Mouse (Mus musculus): ENCODE data around the gene Tmem204. TPM values are rescaled to one million over a fixed set of nuclear protein-coding genes. Genes with fewer than 3 reads are reported as not detected.

The Tmem204 gene
- total RNA-seq, 2 experiments from 2014 or later, result not detected

GRCm38 (mm10) chr17:25016292-25017132 is 66.9 kb downstream of the Tmem204 start:
- peak; percentile 69 for ATAC-seq (replicated peaks; ENCODE audit: low FRiP score, poor library complexity, severe bottlenecking)

- peak; percentile 85 for ATAC-seq (replicated peaks; ENCODE audit: low FRiP score, poor library complexity, severe bottlenecking)
Measured at GRCm38 (mm10) chr17:25015655-25016291, 67.6 kb downstream of the Tmem204 start, which contains the start of the genes Cramp1l and Ift140. Gene Cramp1l (minus strand): TSS chr17:25015788. Gene Ift140 (plus strand): TSS chr17:25016085.

GRCm38 (mm10) chr17:25014841-25015570 is 68.4 kb downstream of the Tmem204 start:
- ATAC-seq (replicated peaks; ENCODE audit: low FRiP score, poor library complexity, severe bottlenecking), result 0 out of 2 replicates have a peak, but pooled peaks have one; percentile 8

GRCm38 (mm10) chr17:25013606-25014501 is 69.5 kb downstream of the Tmem204 start:
- peak; percentile 8 for ATAC-seq (replicated peaks; ENCODE audit: low FRiP score, poor library complexity, severe bottlenecking)

Other genes starting within 250 kb of the Tmem204 start
- gene Hagh, start 243.4 kb downstream of the Tmem204 start, total RNA-seq (2015; ENCODE audit: low replicate concordance), result 191 and 222 TPM in 2 replicates
- gene Hagh, start 243.4 kb downstream of the Tmem204 start, total RNA-seq (2017; ENCODE audit: low replicate concordance), result 223 and 230 TPM in 2 replicates
- gene Fahd1, start 233.2 kb downstream of the Tmem204 start, total RNA-seq (2015; ENCODE audit: low replicate concordance), result 58.0 and 66.9 TPM in 2 replicates
- 71.4 and 87.7 TPM in 2 replicates for gene Fahd1, start 233.2 kb downstream of the Tmem204 start, total RNA-seq (2017; ENCODE audit: low replicate concordance)
- not detected in 2 replicates for gene Igfals, start 217.6 kb downstream of the Tmem204 start, total RNA-seq (2015; ENCODE audit: low replicate concordance)
- gene Igfals, start 217.6 kb downstream of the Tmem204 start, total RNA-seq (2017; ENCODE audit: low replicate concordance), result 0.17 TPM in 1 of 2 replicates, not detected in the other
- 25.4 and 31.6 TPM in 2 replicates for gene Nubp2, start 197.2 kb downstream of the Tmem204 start, total RNA-seq (2015; ENCODE audit: low replicate concordance)
- gene Nubp2, start 197.2 kb downstream of the Tmem204 start, total RNA-seq (2017; ENCODE audit: low replicate concordance), result 10.6 and 11.4 TPM in 2 replicates
- 20.4 and 49.3 TPM in 2 replicates for gene Spsb3, start 196.9 kb downstream of the Tmem204 start, total RNA-seq (2015; ENCODE audit: low replicate concordance)
- 28.2 and 35.1 TPM in 2 replicates for gene Spsb3, start 196.9 kb downstream of the Tmem204 start, total RNA-seq (2017; ENCODE audit: low replicate concordance)
- gene Eme2, start 188.5 kb downstream of the Tmem204 start, total RNA-seq (2015; ENCODE audit: low replicate concordance), result 7.1 and 8.6 TPM in 2 replicates
- 10.9 and 12.4 TPM in 2 replicates for gene Eme2, start 188.5 kb downstream of the Tmem204 start, total RNA-seq (2017; ENCODE audit: low replicate concordance)
- gene Mrps34, start 188.5 kb downstream of the Tmem204 start, total RNA-seq (2015; ENCODE audit: low replicate concordance), result 4.8 and 7.1 TPM in 2 replicates
- 2.0 and 5.0 TPM in 2 replicates for gene Mrps34, start 188.5 kb downstream of the Tmem204 start, total RNA-seq (2017; ENCODE audit: low replicate concordance)
- 15.0 and 18.3 TPM in 2 replicates for gene Nme3, start 187.1 kb downstream of the Tmem204 start, total RNA-seq (2015; ENCODE audit: low replicate concordance)
- 29.1 and 32.2 TPM in 2 replicates for gene Nme3, start 187.1 kb downstream of the Tmem204 start, total RNA-seq (2017; ENCODE audit: low replicate concordance)
- 42.7 and 48.3 TPM in 2 replicates for gene Mapk8ip3, start 146.6 kb downstream of the Tmem204 start, total RNA-seq (2015; ENCODE audit: low replicate concordance)
- 109 and 222 TPM in 2 replicates for gene Mapk8ip3, start 146.6 kb downstream of the Tmem204 start, total RNA-seq (2017; ENCODE audit: low replicate concordance)
- gene Jpt2, start 122.9 kb downstream of the Tmem204 start, total RNA-seq (2015; ENCODE audit: low replicate concordance), result 20.8 and 28.6 TPM in 2 replicates
- 22.9 and 40.1 TPM in 2 replicates for gene Jpt2, start 122.9 kb downstream of the Tmem204 start, total RNA-seq (2017; ENCODE audit: low replicate concordance)
- 16.7 and 18.0 TPM in 2 replicates for gene Cramp1l, start 67.8 kb downstream of the Tmem204 start, total RNA-seq (2015; ENCODE audit: low replicate concordance)
- gene Cramp1l, start 67.8 kb downstream of the Tmem204 start, total RNA-seq (2017; ENCODE audit: low replicate concordance), result 16.2 and 19.0 TPM in 2 replicates
- gene Ift140, start 67.5 kb downstream of the Tmem204 start, total RNA-seq (2015; ENCODE audit: low replicate concordance), result 61.9 and 62.3 TPM in 2 replicates
- 158 and 187 TPM in 2 replicates for gene Ift140, start 67.5 kb downstream of the Tmem204 start, total RNA-seq (2017; ENCODE audit: low replicate concordance)
- gene Telo2, start 32.4 kb upstream of the Tmem204 start, total RNA-seq (2015; ENCODE audit: low replicate concordance), result 3.5 and 5.9 TPM in 2 replicates
- gene Telo2, start 32.4 kb upstream of the Tmem204 start, total RNA-seq (2017; ENCODE audit: low replicate concordance), result 6.3 and 11.6 TPM in 2 replicates
- not detected in 2 replicates for gene Ptx4, start 37.2 kb upstream of the Tmem204 start, total RNA-seq (2015; ENCODE audit: low replicate concordance)
- gene Ptx4, start 37.2 kb upstream of the Tmem204 start, total RNA-seq (2017; ENCODE audit: low replicate concordance), result not detected in 2 replicates
- 3.7 and 8.6 TPM in 2 replicates for gene Clcn7, start 49.8 kb upstream of the Tmem204 start, total RNA-seq (2015; ENCODE audit: low replicate concordance)
- 6.0 and 9.1 TPM in 2 replicates for gene Clcn7, start 49.8 kb upstream of the Tmem204 start, total RNA-seq (2017; ENCODE audit: low replicate concordance)
- gene Ccdc154, start 78.9 kb upstream of the Tmem204 start, total RNA-seq (2015; ENCODE audit: low replicate concordance), result not detected in 2 replicates
- 0.28 TPM in 1 of 2 replicates, not detected in the other for gene Ccdc154, start 78.9 kb upstream of the Tmem204 start, total RNA-seq (2017; ENCODE audit: low replicate concordance)
- not detected in 2 replicates for gene Gm38655, start 91.9 kb upstream of the Tmem204 start, total RNA-seq (2015; ENCODE audit: low replicate concordance)
- gene Gm38655, start 91.9 kb upstream of the Tmem204 start, total RNA-seq (2017; ENCODE audit: low replicate concordance), result not detected in 2 replicates
- 6.5 TPM in 2 replicates for gene BC003965, start 101.0 kb upstream of the Tmem204 start, total RNA-seq (2015; ENCODE audit: low replicate concordance)
- 2.2 and 2.9 TPM in 2 replicates for gene BC003965, start 101.0 kb upstream of the Tmem204 start, total RNA-seq (2017; ENCODE audit: low replicate concordance)
- gene Unkl, start 104.8 kb upstream of the Tmem204 start, total RNA-seq (2015; ENCODE audit: low replicate concordance), result 5.6 and 8.1 TPM in 2 replicates
- 8.2 and 16.3 TPM in 2 replicates for gene Unkl, start 104.8 kb upstream of the Tmem204 start, total RNA-seq (2017; ENCODE audit: low replicate concordance)
- gene Gnptg, start 156.5 kb upstream of the Tmem204 start, total RNA-seq (2015; ENCODE audit: low replicate concordance), result 6.0 and 6.3 TPM in 2 replicates
- gene Gnptg, start 156.5 kb upstream of the Tmem204 start, total RNA-seq (2017; ENCODE audit: low replicate concordance), result 3.6 and 3.7 TPM in 2 replicates
- gene Tsr3, start 156.6 kb upstream of the Tmem204 start, total RNA-seq (2015; ENCODE audit: low replicate concordance), result 3.1 and 3.6 TPM in 2 replicates
- gene Tsr3, start 156.6 kb upstream of the Tmem204 start, total RNA-seq (2017; ENCODE audit: low replicate concordance), result 5.2 and 8.6 TPM in 2 replicates
- gene Baiap3, start 172.8 kb upstream of the Tmem204 start, total RNA-seq (2015; ENCODE audit: low replicate concordance), result 1.5 TPM in 1 of 2 replicates, not detected in the other
- gene Baiap3, start 172.8 kb upstream of the Tmem204 start, total RNA-seq (2017; ENCODE audit: low replicate concordance), result 0.42 TPM in 1 of 2 replicates, not detected in the other
- gene Ube2i, start 191.0 kb upstream of the Tmem204 start, total RNA-seq (2015; ENCODE audit: low replicate concordance), result 81.3 and 118 TPM in 2 replicates
- 58.7 and 64.3 TPM in 2 replicates for gene Ube2i, start 191.0 kb upstream of the Tmem204 start, total RNA-seq (2017; ENCODE audit: low replicate concordance)
- gene Prss34, start 214.8 kb upstream of the Tmem204 start, total RNA-seq (2015; ENCODE audit: low replicate concordance), result 153 and 185 TPM in 2 replicates
- 68.4 and 78.9 TPM in 2 replicates for gene Prss34, start 214.8 kb upstream of the Tmem204 start, total RNA-seq (2017; ENCODE audit: low replicate concordance)
- gene Prss28, start 225.1 kb upstream of the Tmem204 start, total RNA-seq (2015; ENCODE audit: low replicate concordance), result not detected in 2 replicates
- gene Prss28, start 225.1 kb upstream of the Tmem204 start, total RNA-seq (2017; ENCODE audit: low replicate concordance), result not detected in 2 replicates
- gene Prss29, start 235.1 kb upstream of the Tmem204 start, total RNA-seq (2015; ENCODE audit: low replicate concordance), result not detected in 2 replicates
- gene Prss29, start 235.1 kb upstream of the Tmem204 start, total RNA-seq (2017; ENCODE audit: low replicate concordance), result not detected in 2 replicates

Data from erythroblast, adult 5-6 weeks (primary cell).